Mouse (Mus musculus): ENCODE results near the gene Gfra4.

- TF ChIP-seq CTCF (IDR thresholded peaks at IDR 0.05; ENCODE audit: low read depth) (no peak), EP300 (IDR thresholded peaks at IDR 0.05; ENCODE audit: low read depth) (no peak)
Observed at GRCm38 (mm10) chr2:131037226-131037990, 5.5 kb downstream of the Gfra4 start.
